Mouse (Mus musculus): ENCODE measurements around the gene Mrm3.

Gene Mrm3

DNA sequence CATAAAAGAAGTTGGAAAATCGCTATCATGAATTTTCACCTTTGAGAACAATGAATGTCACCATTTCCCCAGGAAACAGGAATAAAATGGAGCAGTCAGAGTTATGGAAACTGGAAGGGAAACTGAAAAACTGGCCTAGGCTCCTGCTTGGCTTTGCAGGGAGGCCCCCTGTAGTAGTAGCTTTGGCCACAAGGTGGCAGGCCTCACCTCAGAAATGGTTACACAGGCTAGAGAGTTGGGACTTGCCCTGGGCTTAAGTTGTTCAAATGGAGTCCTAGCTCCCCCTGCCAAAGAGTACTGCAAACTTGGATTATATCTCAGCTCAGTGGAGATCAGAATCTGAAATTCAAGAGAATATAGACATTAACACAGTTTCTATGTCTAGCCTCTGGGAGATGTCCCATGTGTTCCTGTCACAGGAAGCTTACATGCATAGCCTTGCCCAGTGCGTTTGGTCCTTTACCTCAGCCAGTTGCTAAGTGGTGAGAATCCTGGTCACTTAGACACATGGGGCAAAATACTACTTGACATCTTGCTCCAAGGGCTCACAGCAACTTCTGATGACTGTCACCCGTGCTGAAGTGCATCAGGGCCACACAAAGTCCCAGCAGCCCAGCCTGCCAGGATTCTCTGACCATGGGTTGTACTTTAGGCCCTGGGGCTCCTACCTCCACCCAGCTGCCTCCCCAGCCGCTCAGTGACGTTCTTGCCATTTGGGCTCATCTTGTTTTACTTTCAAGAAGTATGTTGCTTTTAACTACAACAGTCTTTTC, 9.8 kb downstream of the Mrm3 start:
- no peak for DNase-seq (ENCODE audit: low spot score)

DNA sequence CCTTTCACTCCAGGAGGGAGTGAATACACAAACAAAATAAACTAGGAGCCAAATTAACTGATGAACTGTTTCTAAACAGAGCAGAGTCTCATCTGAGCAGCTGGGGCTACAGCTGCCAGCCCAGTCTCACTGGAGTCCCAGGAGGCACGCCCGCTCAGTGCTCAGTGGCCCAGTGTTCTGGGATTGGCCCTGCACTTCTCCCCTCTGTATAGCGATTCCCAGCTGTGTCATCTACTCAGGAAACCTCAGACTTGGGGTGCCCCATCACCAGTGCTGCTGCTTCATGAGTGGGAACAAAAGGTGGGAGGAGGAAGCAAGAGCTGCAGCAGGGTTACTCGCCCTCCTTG, 10.4 kb downstream of the Mrm3 start:
- DNase-seq (ENCODE audit: low spot score), result no peak

DNA sequence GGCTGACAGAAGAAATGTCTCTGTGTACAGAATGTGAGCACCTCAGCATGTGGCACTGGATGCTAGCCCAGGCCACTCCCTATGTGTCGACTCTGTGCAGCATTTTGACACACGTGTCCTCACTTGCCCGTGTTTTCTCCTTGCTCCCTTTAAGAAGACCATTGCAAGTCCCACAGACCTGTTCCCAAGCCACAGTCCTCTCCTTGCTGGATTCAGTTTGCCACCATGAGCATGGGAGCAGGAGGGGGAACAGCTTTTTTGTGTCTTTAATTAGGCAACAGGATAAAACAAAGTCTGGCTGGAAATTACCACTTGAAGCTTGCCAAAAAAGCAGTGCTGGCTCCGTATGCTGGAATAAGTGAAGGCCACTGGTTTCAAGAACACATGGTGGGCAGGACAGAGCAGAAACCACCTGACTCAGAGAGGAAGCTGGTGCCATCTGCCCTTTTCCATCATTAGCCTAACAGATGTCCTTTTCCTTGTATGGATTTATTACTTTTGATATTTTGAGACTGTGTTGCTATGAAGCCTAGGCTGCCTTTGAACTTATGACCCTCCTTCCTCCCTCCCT, 12.0 kb downstream of the Mrm3 start:
- DNase-seq (ENCODE audit: low spot score), result no peak

DNA sequence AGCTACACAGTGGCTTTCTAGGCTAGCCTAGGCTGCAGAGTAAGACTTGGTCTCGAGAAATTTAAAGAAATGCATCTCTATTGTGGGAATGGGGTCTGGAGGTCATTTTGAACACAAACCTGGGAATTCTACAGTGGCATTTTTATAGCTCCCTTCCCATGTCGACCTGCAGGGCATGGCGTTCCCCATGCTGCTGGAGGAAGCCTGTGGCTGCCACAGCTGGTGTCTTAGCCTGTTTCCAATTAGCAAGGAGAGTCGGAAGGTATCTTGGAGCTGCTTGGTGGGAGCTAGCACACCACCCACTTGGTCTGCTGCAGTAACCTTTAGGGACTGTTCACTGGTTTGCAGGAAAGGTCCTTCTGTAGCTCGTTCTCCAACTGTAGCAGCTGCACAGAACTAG, 12.6 kb downstream of the Mrm3 start:
- DNase-seq (ENCODE audit: low spot score), result no peak

DNA sequence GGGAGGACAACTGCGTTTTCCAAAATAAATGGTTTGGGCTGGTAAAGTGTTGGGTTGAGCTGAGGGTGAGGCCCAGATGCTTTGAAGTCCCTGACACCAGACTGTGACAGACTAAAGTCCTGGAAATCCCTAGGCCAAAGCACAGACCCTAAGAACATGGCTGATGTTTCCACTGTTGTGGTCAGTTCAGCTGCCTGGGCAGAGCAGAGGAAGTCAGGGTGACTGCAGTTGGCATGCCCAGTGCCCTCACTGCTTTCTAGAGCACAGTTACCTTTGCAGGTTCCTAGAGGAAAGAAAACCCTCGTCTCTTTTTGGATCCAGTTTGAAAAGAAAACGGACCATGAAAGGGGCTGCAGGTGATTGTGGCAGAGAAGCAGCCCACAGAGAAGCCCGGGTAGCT, 13.9 kb downstream of the Mrm3 start:
- no peak for DNase-seq (ENCODE audit: low spot score)

DNA sequence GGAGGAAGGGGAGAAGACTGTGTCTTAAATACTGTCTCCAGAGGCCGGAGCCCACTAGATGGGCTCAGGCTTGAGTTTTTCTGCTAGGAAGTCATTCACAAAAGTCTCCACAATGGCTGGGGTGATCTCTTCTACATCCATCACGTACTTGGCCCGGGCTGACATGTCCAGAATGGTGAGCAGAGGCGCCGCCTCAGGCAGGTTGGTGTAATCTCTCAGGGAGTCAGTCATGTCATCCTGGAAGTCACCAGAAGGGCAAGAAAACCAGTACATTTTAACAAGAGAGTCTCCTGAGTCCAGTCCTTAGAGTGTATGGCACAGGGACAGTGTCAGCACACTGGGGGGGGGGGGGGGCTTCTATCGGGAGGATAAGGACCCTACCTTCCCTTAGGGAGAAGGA, 15.0 kb downstream of the Mrm3 start:
- DNase-seq (ENCODE audit: low spot score), result no peak

DNA sequence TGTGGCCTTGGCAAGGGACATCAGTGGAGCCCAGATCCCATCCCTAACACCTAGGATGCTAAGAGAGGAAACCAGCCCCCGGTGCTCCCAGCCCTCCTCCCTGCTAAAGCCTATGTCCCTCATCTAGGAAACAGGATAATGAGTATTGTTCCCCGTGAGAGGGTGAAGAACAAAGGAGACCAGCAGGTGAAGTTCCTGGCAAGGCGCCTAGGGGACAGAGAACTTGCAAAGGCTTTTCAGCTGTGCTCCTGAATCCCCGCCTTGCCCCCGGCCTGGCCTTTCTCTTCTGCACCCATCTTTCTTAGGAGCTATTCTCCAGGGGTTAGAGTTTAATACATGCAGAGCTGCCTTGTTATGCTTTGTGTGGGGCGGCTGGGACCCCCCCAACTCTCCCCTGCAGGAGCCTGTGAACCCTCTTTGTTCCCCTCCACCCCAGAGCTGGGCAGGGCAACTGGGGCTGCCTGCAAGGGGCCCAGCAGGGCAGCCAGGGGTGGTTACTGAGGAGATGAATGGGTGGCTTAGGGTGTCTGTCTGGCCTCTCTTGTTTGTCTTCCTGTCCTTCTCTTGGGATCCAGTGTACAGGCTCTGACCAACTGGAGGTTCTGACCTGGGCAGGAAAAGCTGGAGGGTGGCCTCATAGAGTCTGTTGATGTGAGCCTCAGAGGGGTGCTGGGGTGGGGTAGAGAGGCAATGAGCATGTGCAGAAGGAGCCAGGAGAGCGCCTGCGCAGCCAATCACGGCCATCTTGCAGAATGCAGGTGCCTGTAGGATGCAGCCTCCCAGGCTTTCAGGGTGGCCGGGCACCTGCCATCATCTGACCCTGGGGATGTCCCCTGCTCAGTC, 16.9 kb downstream of the Mrm3 start:
- no peak for DNase-seq (ENCODE audit: low spot score)

DNA sequence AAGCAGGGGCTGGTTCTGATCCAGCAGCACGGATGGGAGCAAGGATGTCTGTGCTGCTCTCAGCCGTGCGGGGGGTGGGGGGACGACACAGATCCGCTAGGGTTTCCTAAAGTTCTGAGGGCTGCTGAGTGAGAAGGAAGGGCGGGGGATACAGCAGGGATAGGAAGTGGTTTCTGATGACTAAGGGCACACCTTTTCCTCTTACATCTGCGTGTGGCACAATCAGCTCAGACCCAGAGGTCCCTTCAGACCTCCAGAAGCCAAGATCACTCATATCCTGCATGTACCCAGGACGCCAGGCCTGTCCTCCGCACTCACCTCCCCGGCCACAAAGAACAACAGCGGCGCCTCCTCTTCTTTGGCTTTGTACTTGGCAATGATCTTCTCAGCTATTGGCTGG, 17.7 kb downstream of the Mrm3 start:
- no peak for DNase-seq (ENCODE audit: low spot score)

DNA sequence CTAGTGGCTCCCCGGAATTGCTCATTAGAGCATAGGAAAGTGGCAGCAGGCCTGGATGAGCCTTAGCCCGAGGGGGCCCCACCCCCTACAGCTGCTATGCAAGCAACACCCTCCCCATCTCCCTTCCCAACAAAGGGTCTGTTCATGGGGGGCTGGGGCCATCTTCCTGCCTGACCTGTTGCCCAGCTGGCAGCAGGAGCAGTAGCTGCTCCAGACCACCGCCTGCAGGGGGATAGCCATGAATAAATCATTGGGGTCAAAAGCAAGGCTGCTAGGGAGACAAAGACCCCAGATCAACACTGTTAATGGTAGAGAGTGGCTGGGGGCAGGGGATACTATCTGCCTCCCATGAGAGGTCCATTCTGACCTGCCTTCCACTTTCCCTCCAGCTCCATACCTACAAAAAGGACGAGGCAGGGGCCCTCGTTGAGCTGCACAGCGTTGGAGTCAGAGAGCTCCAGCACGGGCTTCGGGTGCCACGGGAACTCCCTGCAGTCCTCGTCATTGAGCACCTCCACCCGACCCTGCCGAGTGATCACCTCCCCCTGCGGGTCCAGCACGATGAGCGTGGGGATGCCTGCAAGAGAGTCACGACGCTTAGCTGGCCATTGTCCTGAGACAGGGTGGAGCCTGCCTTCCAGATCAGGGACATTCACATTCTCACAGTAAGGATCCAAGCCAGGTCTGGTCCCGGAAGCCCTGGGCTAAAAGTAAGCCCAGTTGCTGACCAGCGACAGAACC, 19.3 kb downstream of the Mrm3 start:
- DNase-seq (ENCODE audit: low spot score), result no peak

DNA sequence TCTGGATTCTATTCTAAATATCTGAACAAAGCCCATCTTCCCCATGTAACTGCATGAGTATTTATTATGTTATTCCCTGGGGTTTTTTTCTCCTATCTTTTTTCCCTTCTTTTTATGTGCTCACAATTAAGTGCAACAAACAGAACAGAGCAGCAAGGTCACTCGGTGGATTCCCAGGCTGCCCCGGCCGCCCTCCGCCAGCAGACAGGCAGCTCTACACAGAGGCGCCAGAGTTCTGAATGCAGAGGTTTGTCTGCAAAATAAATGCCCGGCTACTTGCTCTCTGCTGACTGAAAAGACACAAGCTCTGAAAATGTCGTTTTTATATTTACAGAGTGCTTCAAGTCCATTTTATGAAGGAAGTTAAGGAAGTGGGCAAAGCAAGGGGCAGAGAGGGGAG, 24.0 kb downstream of the Mrm3 start:
- DNase-seq (ENCODE audit: low spot score), result no peak

DNA sequence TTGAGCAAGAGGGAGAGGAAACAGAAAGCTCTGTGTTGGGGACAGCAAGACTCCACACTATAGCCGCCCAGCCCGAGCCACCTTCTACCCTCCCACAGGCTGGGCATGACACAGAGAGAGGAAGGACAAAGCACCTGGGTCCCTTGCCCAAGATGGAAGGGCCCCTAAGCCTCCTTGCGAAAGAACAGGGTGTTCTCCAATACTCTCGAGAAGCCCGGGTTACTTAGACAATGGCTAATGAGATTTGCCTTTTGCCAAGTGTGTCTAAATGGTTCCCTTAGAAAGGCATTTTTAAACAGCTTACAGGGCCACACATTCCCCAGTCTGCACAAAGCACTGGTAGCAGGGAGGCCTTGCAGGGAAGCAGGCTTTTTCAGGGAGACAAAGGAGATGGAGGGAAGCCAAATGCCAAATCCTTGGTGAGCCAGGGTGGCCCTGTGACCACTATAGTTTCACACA, 24.5 kb downstream of the Mrm3 start:
- DNase-seq (ENCODE audit: low spot score), result no peak

DNA sequence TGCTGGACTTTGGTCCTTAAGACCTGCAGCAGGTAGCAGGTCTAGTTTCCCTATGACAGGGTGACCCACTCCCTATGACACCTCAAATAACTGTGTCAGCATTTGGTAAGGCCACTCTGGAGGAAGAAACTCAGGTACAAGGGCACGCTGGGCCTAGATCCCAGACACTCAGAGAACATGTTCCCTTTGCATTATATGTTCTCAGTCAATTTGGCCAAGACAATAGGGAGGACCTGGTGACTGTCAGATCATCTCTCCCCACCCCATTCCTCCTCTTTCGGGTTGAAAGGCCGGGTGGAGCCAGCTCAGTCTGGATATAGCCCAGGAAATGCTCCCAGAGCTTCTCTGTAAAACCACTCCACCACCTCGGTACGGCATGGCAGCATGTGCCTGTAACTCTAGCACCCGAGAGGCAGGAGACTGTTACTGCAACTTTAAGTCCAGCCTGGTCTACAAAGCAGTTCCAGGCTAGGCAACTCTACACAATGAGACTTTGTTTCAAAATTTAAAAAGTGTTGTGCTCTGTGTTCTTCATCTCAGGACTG, 25.1 kb downstream of the Mrm3 start:
- DNase-seq (ENCODE audit: low spot score), result no peak

DNA sequence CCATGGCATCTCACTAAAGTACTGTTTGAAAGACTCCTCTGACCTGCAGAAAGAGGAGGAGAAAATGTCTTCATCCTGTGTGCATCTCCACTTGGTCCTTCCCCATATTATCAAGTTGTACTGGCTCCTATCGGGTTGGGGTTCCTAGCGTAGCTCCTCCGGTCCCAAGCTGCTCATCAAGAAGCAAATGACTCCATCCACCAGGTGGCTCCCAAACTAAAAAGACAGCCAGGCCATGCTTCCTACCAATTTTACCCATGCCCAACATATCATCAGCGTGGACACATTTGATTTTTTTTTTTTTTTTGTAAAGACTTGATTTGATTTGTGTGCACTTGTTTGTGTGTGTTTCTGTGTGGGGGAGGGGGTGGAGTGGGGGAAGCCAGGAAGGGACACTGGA, 28.9 kb downstream of the Mrm3 start:
- no peak for DNase-seq (ENCODE audit: low spot score)

DNA sequence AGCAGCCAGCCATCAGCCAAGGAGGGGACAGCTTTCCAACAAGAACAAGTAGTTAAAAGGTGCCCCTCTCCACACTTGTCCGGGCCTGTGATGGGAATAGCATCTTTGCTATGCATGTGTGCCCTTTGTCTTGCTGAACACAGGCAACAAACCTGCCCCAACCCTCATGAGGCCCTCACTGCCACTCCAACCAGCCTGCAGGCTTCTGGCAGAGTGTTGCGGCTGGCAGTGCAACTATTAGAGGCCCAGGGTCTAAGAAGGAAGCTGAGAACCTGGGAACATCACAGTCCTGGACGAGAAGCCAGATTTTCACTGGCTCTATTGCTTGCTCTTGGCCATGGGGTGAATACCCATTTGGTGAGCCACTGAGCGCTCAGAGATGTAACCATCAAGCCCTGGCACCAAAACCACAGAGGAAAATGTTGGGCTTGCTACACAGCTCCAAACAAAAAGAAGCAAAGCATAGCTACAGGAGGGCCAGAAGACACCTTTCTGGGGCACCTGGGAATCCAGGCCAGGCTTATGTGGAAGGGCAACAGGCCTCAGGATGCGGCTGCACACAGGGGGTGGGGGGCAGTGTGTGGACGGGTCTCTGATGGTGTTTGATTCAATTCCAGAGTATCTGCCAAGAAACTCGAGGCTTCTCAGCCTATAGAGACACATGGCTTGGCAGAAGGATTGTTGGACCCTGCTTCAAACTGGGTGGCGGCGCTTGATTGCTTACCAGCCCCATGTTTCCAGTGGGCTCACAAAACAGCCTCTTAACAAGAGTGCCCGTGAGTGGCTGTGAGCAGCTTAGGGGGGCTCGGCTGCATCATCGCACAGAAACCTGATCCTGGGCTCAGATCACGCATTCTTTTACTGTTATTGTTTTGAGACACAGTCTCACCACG, 35.7 kb downstream of the Mrm3 start:
- DNase-seq (ENCODE audit: low spot score), result no peak

DNA sequence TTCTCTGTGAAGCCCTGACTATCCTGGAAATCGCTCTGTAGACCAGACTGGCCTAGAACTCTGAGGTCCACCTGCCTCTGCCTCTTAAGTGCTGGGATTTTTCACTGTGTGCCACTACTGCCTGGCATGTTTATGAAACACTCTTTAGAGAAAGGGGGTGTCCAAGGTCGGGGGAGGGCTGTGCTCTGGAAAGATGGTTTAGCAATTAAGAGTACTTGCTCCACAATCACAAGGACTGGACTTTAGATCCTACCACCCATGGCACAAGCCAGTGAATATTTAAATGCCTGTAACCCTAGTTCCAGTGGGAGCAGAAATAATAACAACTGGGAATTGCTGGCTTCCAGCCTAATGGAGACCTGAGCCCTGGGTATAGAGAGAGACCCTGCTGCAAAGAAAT, 36.5 kb downstream of the Mrm3 start:
- DNase-seq (ENCODE audit: low spot score), result no peak

DNA sequence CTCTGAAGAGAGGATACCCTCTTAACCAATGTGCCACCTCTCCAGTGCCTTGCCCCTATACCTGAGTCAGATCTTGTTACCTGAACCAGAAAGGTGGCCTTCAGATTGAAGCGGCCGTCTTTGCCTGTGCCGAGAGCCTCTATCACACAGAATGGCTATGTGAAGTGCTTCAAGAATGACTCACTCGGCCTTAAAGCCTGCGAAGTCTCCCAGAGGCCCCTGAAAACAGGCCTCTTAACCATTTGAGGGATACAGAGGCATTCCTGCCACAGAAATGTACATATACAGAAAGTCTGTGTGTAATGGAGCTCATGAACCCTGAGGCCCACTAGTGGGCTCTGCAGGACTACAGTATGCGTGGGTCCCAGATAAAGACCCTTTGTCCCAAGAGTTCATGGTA, 40.3 kb downstream of the Mrm3 start:
- no peak for DNase-seq (ENCODE audit: low spot score)

DNA sequence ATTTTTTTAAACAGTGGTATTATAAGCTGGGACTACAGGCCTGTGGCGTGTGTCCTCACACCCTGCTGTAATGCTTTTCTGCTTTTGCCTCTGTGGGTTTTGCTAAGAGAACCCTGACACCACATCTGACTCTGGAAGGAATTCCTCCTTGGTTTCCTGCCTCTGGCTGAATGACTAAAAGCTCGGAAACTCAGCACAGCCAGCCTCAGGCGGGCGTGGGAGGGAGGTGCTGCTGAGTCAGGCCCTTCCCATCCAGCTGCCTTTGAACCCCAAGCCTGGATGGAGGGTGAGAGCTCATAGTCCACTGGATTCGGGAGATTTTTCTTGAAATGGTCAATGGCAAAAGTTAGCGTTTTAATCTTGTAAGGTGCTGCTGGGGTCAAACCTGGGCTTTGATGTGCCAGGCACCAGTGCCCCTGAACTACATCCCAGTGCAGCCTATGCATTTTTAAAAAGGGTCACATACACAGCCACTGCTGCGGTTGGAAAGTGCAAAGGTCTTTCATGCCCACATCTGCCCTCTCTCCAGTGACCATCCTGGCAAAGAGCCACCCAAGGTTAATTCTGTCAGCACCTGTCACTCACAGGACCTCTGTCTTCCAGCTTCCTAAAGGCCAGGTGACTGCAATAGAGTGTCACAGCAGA, 42.0 kb downstream of the Mrm3 start:
- no peak for DNase-seq (ENCODE audit: low spot score)

DNA sequence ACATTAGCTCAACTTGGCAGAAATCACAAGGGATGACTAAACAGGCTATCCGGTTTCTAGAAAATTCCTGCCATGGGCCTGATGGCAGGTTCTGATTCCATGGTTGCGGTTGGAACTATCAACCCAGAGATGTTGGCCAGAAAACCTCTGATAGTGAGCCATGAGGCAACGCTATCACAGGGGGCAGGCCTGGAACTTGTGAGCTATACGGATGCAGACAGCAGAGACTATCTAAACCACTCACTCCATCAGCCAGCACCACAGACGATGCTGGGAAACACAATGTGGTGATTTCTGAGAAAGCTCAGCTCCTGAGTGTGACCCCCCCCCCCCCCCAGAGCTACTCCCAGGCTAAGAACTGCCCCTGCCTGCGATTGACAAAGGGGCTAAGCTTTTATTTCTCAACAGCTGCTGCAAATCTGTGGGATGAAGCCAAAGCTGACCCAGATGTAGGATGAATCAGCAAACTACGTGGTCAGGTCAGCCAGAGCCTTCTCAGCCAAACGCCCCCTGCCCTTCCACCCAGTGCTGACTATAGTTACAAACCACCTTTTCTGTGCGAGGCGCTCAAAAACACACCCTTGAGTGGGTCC, 43.1 kb downstream of the Mrm3 start:
- DNase-seq (ENCODE audit: low spot score), result no peak

DNA sequence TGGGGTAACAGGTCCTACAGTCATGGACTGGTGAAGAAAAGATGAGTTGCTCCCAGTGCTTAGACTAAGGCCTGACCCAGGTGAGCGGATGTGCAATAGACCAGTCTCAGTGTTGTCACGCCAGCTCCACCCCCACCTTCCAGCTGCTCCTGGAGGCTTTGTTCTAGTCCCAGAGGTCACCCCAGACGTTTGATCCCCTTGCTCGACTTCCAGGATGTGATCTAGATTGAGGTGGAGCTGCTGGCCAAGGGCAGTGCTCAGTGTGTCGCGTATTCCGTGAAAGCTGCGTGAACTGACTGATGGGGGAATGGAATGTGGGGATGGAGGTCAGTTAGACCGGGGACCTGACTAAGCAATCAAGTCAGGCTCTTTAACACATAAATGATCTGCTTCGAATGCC, 43.8 kb downstream of the Mrm3 start:
- no peak for DNase-seq (ENCODE audit: low spot score)

DNA sequence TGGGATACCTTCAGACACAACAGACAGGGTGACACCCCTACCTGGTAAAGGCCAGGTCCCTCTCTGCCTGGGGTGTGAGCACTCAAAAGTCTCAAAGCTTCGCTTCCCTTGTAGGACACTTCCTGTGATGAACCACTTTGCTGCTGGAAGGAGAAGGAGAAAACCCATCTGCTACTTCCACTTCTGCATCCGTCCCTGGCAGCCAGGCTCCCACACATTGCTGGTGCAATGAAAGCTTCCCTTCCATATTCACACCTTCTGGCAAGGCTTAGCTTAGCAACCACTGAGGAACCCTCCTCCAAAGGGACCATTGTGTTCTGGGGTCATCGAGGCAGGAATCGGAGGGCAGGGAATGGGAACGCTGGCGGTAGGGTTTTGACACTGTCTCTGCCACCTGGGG, 45.1 kb downstream of the Mrm3 start:
- DNase-seq (ENCODE audit: low spot score), result no peak
